Mouse (Mus musculus): ENCODE data around the gene Car8.

Car8 gene

GRCm38 (mm10) chr4:8238560-8239305, at the start of gene Car8:
Gene Car8 (minus strand): TSS chr4:8239041.
- no peak for DNase-seq

DNA sequence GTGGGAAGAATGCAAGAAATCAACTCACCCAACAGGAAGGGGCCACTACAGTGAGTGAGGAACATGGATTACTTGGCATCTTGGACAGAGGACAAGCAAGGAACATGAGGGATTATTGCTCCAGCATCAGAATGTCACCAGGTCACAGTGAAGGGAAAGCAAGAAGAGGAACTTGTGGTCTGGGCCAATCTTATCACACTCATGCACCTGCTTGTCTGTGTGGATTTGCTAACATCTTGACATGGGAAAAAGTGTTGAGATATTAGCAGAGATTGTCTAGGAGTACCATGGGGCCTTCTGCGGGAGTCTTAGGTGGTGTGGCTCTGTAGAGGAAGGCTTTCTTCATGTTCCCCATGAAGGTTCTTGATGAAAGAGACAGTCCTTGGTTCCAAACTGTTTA, 46.1 kb upstream of the Car8 start:
- no peak for DNase-seq

DNA sequence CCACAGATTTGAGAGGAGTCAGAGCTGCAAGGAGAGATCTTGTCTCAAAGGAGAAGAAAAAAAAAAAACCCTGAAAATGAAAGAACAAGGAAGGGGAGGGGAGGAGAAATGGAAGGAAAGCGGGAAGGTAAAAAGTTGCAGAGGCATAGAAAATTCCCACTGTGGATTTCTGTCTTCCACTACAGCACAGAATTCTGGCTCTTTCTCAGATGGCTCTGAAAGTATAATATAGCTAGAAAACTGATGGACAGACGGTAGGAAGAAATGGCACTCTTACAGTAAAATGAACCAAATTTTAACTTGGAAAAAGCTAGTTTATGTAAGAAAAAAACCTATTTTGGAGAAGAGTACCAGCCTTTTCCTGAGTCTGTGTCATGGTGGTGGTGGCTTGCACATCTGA, 39.3 kb upstream of the Car8 start:
- no peak for DNase-seq

DNA sequence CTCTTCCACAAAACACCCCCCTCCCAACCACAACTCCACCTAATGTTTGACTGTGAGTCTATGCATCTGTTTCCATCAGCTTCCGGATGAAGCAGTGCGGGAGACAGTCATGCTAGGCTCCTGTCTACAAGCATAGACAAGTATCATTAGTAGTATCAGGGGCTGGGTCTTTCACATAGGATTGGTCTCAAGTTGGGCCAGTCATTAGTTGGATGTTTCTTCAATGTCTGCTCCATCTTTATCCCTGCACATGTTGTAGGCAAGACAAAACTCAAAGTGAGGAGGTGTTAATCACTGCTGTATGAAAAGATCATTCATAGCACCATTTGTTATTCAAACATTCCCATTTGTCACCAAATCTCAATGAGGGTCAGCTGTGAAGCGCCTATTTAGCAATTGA, 11.0 kb upstream of the Car8 start:
- no peak for DNase-seq

- no peak for DNase-seq
These were observed 6.7 kb upstream of the Car8 start for GRCm38 (mm10) chr4:8245495-8246063.

DNA sequence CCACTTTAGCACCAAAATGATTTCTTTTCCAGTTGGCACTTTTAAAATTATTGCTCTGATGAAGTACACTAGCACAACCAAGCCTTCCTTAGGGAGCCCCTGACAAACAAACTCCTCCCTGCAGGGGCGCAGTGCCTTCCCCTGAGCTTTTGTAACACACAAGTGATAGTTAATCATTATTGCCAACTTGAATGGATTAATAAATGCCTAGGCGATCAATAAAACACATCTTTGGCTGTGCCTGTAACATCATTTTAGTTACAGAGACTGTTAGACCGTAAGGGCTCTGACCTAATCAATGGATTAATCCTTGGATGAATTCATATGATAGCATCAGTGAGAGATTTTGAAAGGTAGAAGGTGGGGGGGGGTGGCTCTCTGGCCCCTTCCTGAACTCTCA, 6.2 kb upstream of the Car8 start:
- no peak for DNase-seq

DNA sequence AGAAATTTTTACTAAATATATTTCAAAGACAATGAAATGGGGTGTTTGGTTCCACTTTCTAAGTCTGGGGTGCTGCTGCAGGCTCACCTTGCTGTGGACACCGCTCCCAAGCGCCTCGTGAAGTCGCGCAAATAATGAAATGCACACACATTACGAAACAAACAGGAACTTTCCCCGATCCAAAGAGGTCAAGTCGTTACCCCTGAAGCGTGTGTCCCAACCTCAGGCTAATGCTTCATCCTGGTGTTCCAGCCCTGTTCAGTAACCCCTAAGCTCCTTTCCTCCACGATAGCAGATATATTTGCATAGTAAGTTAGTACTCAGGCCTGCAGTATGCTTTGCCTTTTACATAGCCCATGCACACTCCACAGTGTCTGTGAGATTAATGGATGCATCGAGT, 858 bp upstream of the Car8 start:
- no peak for DNase-seq

DNA sequence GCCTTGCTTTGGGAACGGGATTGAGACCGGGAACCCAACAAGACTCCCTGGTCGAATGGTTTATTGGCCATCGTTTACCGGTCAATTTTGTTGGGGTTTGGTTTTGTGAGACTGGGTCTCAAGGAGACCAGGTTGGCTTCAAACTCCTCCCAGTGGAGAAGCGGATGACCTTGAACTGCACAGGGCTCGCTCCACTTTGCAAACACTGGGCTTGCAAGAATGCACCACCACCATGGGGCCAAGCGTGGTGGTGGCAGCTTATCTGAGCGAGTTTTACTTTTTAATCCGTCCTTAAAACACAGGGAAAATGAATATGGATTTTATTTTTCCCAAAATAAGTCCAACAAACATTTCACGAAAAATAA, 447 bp upstream of the Car8 start:
- no peak for DNase-seq

GRCm38 (mm10) chr4:8232393-8233111, 6.3 kb downstream of the Car8 start:
- no peak for DNase-seq

- DNase-seq, result no peak
These were observed 7.5 kb downstream of the Car8 start for GRCm38 (mm10) chr4:8231291-8231871.

DNA sequence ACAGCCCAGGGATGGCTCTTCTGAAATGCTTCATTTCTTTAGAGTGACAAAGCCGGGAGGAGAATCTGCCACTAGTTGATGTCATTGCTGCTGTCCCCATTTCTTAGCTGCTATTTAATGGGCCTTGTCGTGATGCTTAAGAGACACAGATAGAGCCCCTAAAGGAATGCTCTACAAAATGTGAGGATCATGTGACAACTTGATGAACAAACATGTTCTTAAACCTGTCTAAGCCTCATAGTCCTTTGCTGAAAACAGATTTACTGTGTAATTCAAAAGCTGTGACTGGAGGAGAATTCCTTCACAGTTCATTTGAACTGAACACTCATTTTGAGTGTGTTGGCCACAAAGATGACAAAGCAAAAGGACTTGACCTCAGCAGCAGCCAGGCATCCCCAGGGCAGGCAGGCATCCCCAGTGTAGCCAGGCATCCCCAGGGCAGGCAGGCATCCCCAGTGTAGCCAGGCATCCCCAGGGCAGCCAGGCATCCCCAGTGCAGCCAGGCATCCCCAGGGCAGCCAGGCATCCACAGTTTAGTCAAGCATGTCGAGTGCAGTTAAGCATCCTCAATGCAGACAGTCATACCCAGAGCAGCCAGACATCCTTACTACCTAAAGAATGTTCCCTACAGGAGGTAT, 9.1 kb downstream of the Car8 start:
- no peak for DNase-seq

- DNase-seq, result no peak
These were observed 19.9 kb downstream of the Car8 start for GRCm38 (mm10) chr4:8218941-8219340.

- DNase-seq, result no peak
These were observed 20.8 kb downstream of the Car8 start for GRCm38 (mm10) chr4:8218004-8218403.

DNA sequence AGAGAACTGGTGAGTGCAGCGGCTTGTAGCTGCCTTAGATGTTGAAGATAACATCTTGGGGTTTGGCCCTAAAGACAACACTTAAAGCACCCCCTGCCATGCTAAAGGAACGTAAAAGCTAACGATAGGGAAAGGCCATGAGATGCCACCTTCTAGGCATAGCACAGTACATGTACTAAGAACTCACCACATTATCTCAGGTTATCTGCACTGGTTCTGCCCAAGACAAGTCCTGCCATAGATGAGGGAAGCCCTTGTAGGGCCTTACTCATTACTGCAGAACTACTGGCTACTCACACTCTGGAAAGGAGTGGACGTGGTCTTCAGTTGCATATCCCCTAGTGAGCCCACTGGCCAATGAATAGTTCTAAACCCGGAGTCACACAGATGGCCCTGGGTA, 21.6 kb downstream of the Car8 start:
- no peak for DNase-seq

DNA sequence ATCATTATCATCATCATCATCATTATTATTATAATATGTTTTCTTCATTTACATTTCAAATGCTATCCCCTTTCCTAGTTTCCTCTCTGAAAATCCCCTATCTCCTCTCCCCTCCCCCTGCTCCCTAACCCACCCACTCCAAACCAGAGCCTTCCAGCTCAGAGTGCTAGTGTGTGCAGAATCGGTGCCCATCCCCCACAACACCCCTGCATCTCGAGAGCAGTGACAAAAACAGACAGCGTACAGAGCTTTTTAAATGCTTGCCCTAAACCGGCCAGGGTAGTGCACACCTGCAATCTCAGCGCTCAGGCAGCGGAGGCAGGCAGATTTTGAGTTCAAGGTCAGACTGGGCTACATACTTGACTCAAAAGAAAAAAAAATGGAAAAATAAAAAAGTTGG, 22.3 kb downstream of the Car8 start:
- no peak for DNase-seq

DNA sequence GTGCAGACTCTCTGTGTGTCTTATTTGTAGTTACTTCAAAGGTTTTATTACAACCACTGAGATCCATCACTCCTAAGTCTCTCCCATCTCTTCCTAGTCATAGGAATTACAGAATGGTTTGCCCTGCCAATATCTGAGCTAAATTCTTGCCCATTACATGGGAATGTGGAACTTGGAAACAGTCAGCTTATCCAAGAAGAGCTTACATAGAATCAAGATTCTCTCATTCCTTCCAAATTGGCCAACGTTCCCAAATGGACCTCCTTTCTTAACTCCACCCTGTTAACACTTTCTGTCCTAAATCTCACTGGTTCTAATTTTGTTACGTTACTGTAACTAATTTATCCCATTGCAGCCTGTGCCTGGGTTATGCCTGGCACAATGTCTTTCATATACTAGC, 25.2 kb downstream of the Car8 start:
- no peak for DNase-seq

DNA sequence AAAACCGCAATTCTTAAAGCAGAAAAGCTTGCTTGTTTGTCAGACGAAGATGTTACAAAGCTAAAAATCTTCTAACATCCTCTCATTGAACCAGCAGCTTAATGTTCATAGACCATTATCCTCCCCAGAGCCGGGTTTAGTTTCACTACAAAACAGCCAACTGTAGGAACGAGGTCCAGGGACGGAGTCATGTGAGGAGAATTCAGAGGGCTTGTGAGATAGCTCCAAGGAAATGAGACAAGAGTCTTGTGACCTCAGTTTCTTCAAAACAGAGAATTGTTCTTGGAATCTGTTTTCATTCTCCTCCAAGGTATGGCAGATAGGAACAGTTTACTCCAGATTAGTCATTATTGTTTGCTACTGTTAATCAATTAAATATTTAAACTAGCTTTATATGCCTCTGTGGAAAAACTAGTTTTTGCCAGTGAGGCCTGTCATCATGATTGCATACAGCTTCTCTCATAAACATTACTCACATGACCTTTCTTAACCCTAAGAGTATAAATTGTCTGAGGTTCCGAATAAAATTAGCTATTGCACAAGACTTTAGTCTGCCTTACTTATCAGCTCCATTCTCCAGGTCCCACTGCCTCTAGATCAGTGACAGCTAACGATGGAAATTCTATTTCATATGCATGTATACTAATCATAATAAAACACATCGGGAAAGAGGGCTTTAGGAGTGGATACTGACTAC, 25.8 kb downstream of the Car8 start:
- no peak for DNase-seq

DNA sequence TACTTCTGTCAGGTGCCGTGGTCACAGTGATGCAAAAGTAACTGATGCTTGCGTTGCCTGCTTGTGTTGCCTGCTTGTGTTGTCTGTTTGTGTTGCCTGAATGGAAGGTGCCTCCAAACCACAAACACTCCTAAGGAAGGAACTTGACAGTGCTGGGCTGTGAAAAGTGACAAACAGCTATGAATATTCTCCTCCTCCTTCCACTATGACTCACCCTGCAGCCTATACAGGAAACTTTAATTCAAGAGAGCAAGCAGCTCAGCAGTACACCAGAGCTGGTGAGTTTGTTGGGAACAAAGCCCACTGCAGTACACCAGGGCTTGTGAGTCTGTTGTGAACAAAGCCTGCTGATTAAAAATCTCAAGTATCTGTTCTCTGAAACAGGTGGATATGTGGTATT, 28.4 kb downstream of the Car8 start:
- DNase-seq, result no peak

- no peak for DNase-seq
These were observed 30.9 kb downstream of the Car8 start for GRCm38 (mm10) chr4:8207924-8208323.

- DNase-seq, result no peak
These were observed 31.8 kb downstream of the Car8 start for GRCm38 (mm10) chr4:8206918-8207573.

DNA sequence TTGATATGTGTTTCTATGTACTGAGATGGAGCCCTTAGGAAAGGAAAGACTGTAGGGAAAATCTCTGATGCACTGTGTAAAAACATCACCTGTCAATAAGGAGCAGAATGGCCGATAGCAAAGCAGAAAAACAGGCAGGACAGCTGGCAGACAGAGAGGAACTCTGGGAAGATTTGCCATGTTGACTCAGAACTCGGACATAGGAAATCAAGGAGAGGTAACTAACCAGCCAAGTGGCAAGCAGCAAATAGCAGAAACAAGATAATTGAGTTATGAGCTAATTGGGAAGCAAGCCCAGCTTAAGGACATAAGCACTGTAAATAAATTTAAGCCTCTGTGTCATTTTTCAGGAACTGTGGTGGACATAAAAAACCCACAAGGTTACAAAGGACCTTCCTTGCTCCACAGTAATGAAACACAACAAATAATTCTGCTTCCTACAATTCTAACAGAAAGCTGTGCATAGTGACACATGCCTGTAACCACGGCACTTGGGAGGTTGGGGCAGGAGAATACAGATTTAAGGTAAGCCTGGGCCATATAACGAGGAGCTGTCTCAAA, 33.7 kb downstream of the Car8 start:
- DNase-seq, result no peak

DNA sequence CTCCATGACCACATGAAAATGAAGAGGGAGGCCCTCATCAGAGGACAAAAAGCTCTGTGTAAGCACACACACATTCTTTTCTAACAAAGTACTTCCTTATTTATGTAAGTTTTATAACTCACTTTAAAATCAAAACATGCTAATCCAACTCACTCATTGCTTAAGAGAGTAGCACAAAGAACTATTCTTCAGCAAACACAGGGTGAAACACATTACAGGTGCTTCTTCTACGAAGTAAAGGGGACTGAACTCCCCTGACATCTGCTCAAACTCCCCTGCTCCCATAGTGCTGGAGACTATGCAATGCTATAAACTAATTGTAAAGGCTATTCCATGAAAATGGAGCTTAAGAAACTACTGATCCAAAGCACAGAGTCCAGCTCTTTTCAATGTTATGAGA, 35.5 kb downstream of the Car8 start:
- no peak for DNase-seq

Data from cerebellum, adult 11-12 months (tissue).